Mouse (Mus musculus) heart, postnatal 0 days (tissue): ENCODE data around the gene Anapc16. TPM values are rescaled to one million over a fixed set of nuclear protein-coding genes. Genes with fewer than 3 reads are reported as not detected.

Experiments used
- ATAC-seq: fragments of 200-750 bp; cut with Nextera tagmentation; 2 replicates; pipeline ENCODE4 v1.8.0; 2017; ENCODE audit warnings: low read depth, moderate number of reproducible peaks, moderate library complexity; ENCODE audit not compliant: insufficient read depth
- DNase-seq: peaks from one replicate; pipeline ENCODE4 v3.0.0-alpha.2; 2016; ENCODE audit warnings: low spot score
- H3K27ac ChIP-seq: fragments of 300-500 bp; sonication (generic); 2 replicates; pipeline ENCODE4 v1.5.1; 2014; ENCODE audit warnings: low read depth, mild to moderate bottlenecking
- H3K27me3 ChIP-seq: fragments of 300-500 bp; sonication (generic); 2 replicates; pipeline ENCODE4 v1.6.1; 2014; ENCODE audit warnings: low read length, mixed read lengths; ENCODE audit not compliant: control insufficient read depth, insufficient read depth
- H3K36me3 ChIP-seq: fragments of 300-500 bp; sonication (generic); replicated peaks from 2 replicates; pipeline ENCODE4 v1.6.1; 2014; ENCODE audit warnings: low read length, mixed read lengths; ENCODE audit not compliant: control insufficient read depth, insufficient read depth
- H3K4me1 ChIP-seq: fragments of 300-500 bp; sonication (generic); 2 replicates; pipeline ENCODE4 v1.6.1; 2014; ENCODE audit warnings: antibody characterized with exemption; ENCODE audit not compliant: control insufficient read depth, insufficient read depth
- H3K4me2 ChIP-seq: fragments of 300-500 bp; sonication (generic); 2 replicates; pipeline ENCODE4 v1.6.1; 2014; ENCODE audit warnings: low read depth, mild to moderate bottlenecking, low read length, moderate library complexity
- H3K4me3 ChIP-seq: fragments of 300-500 bp; sonication (generic); 2 replicates; pipeline ENCODE4 v1.5.1; 2014; ENCODE audit warnings: low read depth, low read length
- H3K9ac ChIP-seq: fragments of 300-500 bp; sonication (generic); replicated peaks from 2 replicates; pipeline ENCODE4 v1.6.1; 2014; ENCODE audit warnings: low read depth, low read length, mixed read lengths
- H3K9me3 ChIP-seq: fragments of 300-500 bp; sonication (generic); replicated peaks from 2 replicates; pipeline ENCODE4 v1.6.1; 2016; ENCODE audit warnings: low read length; ENCODE audit not compliant: control insufficient read depth
- CTCF ChIP-seq: IDR thresholded peaks from 2 replicates; pipeline ENCODE4 v1.5.1; 2016; ENCODE audit warnings: antibody characterized with exemption, control low read depth, low read depth
- EP300 ChIP-seq: IDR thresholded peaks from 2 replicates; pipeline ENCODE4 v1.6.1; 2016; ENCODE audit warnings: antibody characterized with exemption, low read depth
- WGBS: fragments of 180-500 bp; shearing (Covaris S2); extraction: QIAGEN DNeasy Blood & Tissue Kit; methylation state at CpG from one replicate; pipeline ENCODE4 v1.1.7; 2014; 5-methylcytosine and 5-hydroxymethylcytosine counted together
- polyA plus RNA-seq: library from polyadenylated mRNA; unstranded; fragments of >200 nt; fragmentation: Nextera tagmentation; extraction: Ambion mirVana; gene quantifications from 2 replicates; pipeline ENCODE4 v1.2.1, GENCODE M21; 2015
- total RNA-seq: library from RNA; depleted of rRNA; stranded (reverse); fragments of >200 nt; gene quantifications from 2 replicates; pipeline ENCODE4 v1.2.3, GENCODE M21; 2014; ENCODE audit warnings: low replicate concordance

Anapc16 gene
- total and polyA plus RNA-seq, 2 experiments from 2014 or later, result 29.7 to 104 TPM

GRCm38 (mm10) chr10:60028979-60029378 lies 26.0 kb upstream of the Anapc16 start:
- Histone ChIP-seq H3K9ac (no peak overlapping the region), H3K27ac (no peak overlapping the region), H3K9me3 (no peaks in the 10 kb centered on the region), H3K36me3 (0 out of 2 replicates have a peak, but pooled peaks cover 4% of the 10 kb centered on the region), H3K27me3 (no peaks in the 10 kb centered on the region), H3K4me1 (peaks cover 9% of the 10 kb centered on the region; the same call in 1 of the 2 replicates), H3K4me2 (no peak overlapping the region), H3K4me3 (no peak overlapping the region)
- 73% methylated on average over 7 of the region's 7 CpGs for WGBS
- no peak for ATAC-seq
- TF ChIP-seq CTCF, result no peak
- no peak for TF ChIP-seq EP300
- DNase-seq, result no peak

- no peak overlapping the region for H3K27ac ChIP-seq
- DNase-seq (no peak), ATAC-seq (no peak)
- 72% methylated on average over 7 of the region's 7 CpGs for WGBS
- 0 out of 2 replicates have a peak, but pooled peaks cover 4% of the 10 kb centered on the region for H3K36me3 ChIP-seq
- H3K4me1 ChIP-seq, result peaks cover 9% of the 10 kb centered on the region; the same call in 1 of the 2 replicates
- H3K4me3 ChIP-seq, result no peak overlapping the region
- H3K9ac ChIP-seq, result no peak overlapping the region
- no peaks in the 10 kb centered on the region for H3K27me3 ChIP-seq
- TF ChIP-seq EP300 (no peak), CTCF (no peak)
- H3K9me3 ChIP-seq, result no peaks in the 10 kb centered on the region
- no peak overlapping the region for H3K4me2 ChIP-seq
These were observed 25.2 kb upstream of the Anapc16 start for GRCm38 (mm10) chr10:60028181-60028580.

GRCm38 (mm10) chr10:60027619-60028084 lies 24.7 kb upstream of the Anapc16 start:
- no peak overlapping the region for H3K4me2 ChIP-seq
- no peak overlapping the region for H3K4me3 ChIP-seq
- no peak overlapping the region for H3K27ac ChIP-seq
- WGBS, result 58% methylated on average over 2 of the region's 2 CpGs
- peaks cover 6% of the 10 kb centered on the region; the same call in 1 of the 2 replicates for H3K36me3 ChIP-seq
- ATAC-seq, result no peak
- no peak for DNase-seq
- H3K27me3 ChIP-seq, result no peaks in the 10 kb centered on the region
- TF ChIP-seq EP300, result no peak
- TF ChIP-seq CTCF, result no peak
- no peaks in the 10 kb centered on the region for H3K9me3 ChIP-seq
- peaks cover 9% of the 10 kb centered on the region; the same call in 1 of the 2 replicates for H3K4me1 ChIP-seq
- no peak overlapping the region for H3K9ac ChIP-seq

GRCm38 (mm10) chr10:60026759-60027395 lies 23.9 kb upstream of the Anapc16 start:
- peaks cover 9% of the 10 kb centered on the region; the same call in 1 of the 2 replicates for H3K36me3 ChIP-seq

GRCm38 (mm10) chr10:60023751-60024150 lies 20.8 kb upstream of the Anapc16 start:
- Histone ChIP-seq H3K36me3 (peaks cover 18% of the 10 kb centered on the region; the same call in 1 of the 2 replicates), H3K27ac (no peak overlapping the region), H3K27me3 (no peaks in the 10 kb centered on the region), H3K9me3 (no peaks in the 10 kb centered on the region), H3K9ac (no peak overlapping the region), H3K4me3 (no peak overlapping the region), H3K4me1 (no peaks in the 10 kb centered on the region), H3K4me2 (no peak overlapping the region)
- DNase-seq, result no peak
- 76% methylated on average over 1 of the region's 1 CpGs for WGBS
- TF ChIP-seq EP300 (no peak), CTCF (no peak)
- no peak for ATAC-seq

More at GRCm38 (mm10) chr10:60026759-60027395, 23.9 kb upstream of the Anapc16 start:
- no peaks in the 10 kb centered on the region for H3K9me3 ChIP-seq
- no peak overlapping the region for H3K27ac ChIP-seq
- H3K9ac ChIP-seq, result no peak overlapping the region
- H3K4me1 ChIP-seq, result peaks cover 1% of the 10 kb centered on the region; the same call in 1 of the 2 replicates
- no peak overlapping the region for H3K4me3 ChIP-seq
- 61% methylated on average over 13 of the region's 13 CpGs for WGBS
- ATAC-seq (no peak), DNase-seq (no peak)
- H3K27me3 ChIP-seq, result no peaks in the 10 kb centered on the region
- H3K4me2 ChIP-seq, result no peak overlapping the region
- TF ChIP-seq EP300 (no peak), CTCF (no peak)
